Mouse (Mus musculus): Measurements from ENCODE around the gene Frmd4b.

- no peak for TF ChIP-seq USF1 (IDR thresholded peaks at IDR 0.05; ENCODE audit: low read depth)
- TF ChIP-seq MYOD1 (IDR thresholded peaks at IDR 0.05; ENCODE audit: control insufficient read depth in 1 of 3, insufficient read length in 2 of 3, low read depth in 2 of 3), result no peak
- TF ChIP-seq POLR2A (IDR thresholded peaks at IDR 0.05; ENCODE audit: insufficient read length, low read depth), result no peak
- no peak for TF ChIP-seq E2F4 (IDR thresholded peaks at IDR 0.05; ENCODE audit: insufficient read depth)
- no peak for TF ChIP-seq TCF12 (IDR thresholded peaks at IDR 0.05; ENCODE audit: insufficient read depth, poor library complexity, severe bottlenecking)
- TF ChIP-seq MAX (IDR thresholded peaks at IDR 0.05; ENCODE audit: low read depth), result no peak
Measured at GRCm38 (mm10) chr6:97463898-97464524, 153.3 kb downstream of the Frmd4b start.
